Mouse (Mus musculus): ENCODE data around the gene Slc22a4. TPM values are rescaled to one million over a fixed set of nuclear protein-coding genes. Genes with fewer than 3 reads are reported as not detected.
A peak's percentile ranks its signal among the peaks of the same experiment; 100 is the strongest.

The Slc22a4 gene
- 3.4 and 4.5 TPM in 2 replicates for polyA plus RNA-seq (2016; fragmentation: Nextera tagmentation; extraction: Ambion mirVana)

- WGBS = 2% methylated on average over 61 of the region's 61 CpGs
- peaks cover 51% of the 10 kb centered on the region for H3K27me3 ChIP-seq (ENCODE audit: insufficient read depth, poor library complexity, severe bottlenecking)
Measured at GRCm38 (mm10) chr11:54028044-54028951, at the start of gene Slc22a4. Slc22a4 (minus strand) TSS chr11:54028090.

DNA sequence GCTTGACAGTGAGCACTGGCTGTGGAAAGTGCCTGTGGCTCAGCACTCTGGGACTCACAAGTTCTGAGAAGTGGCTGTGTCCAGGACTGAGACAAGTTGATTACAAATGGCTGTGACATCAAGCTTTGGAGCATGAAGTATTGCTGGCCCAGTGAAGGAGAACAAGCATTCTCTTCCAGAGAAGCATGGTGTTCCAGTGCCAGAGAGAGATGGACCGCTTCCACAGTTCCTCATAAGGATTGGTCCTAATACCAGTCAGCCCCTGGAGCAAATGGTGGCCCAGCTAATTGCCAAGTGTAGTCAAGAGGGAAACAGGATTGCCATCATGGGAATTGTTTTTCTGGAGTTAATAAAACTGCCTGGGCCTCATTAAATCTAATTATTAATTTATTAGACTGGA, 48.2 kb upstream of the Slc22a4 start:
- no peak overlapping the region for H3K4me3 ChIP-seq
- WGBS = 90% methylated on average over 1 of the region's 1 CpGs
- H3K27ac ChIP-seq = no peak overlapping the region
- H3K36me3 ChIP-seq = no peaks in the 10 kb centered on the region
- peaks cover 20% of the 10 kb centered on the region for H3K4me1 ChIP-seq
- peaks cover 24% of the 10 kb centered on the region for H3K27me3 ChIP-seq (ENCODE audit: insufficient read depth, poor library complexity, severe bottlenecking)
- no peaks in the 10 kb centered on the region for H3K9me3 ChIP-seq
- no peak for DNase-seq (ENCODE audit: low spot score)

More at GRCm38 (mm10) chr11:54028044-54028951, at the start of gene Slc22a4:
- peak; percentile 91 for DNase-seq (ENCODE audit: low spot score)
- Histone ChIP-seq H3K4me3 (peak within 1 kb of the TSS; percentile 72), H3K9me3 (no peaks in the 10 kb centered on the region), H3K27ac (peak within 1 kb of the TSS; percentile 85), H3K4me1 (peaks cover 19% of the 10 kb centered on the region), H3K36me3 (no peaks in the 10 kb centered on the region)

DNA sequence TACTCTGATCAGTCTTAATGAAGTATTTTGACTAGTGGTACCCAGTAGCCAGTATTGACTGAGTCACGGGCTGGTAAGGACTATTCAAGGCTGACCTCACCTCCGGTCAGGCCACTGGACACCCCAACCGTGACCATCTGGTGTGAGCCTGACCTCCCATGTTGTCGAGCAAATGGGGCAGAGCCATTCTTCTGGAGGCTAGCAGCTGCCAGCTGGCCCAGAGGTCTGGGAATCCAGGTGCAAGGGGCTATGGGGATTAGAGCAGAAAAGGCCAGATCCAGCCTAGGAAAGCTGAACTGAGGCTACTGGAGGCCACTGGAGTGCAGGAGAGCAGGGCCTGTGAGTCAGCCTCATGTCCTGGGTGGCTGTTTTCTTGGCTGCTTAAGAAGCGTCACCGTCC, 47.5 kb upstream of the Slc22a4 start:
- Histone ChIP-seq H3K9me3 (no peaks in the 10 kb centered on the region), H3K27ac (no peak overlapping the region), H3K27me3 (ENCODE audit: insufficient read depth, poor library complexity, severe bottlenecking) (peaks cover 32% of the 10 kb centered on the region), H3K4me3 (no peak overlapping the region), H3K4me1 (peaks cover 17% of the 10 kb centered on the region), H3K36me3 (no peaks in the 10 kb centered on the region)
- DNase-seq (ENCODE audit: low spot score) = no peak
- WGBS = 75% methylated on average over 6 of the region's 6 CpGs

DNA sequence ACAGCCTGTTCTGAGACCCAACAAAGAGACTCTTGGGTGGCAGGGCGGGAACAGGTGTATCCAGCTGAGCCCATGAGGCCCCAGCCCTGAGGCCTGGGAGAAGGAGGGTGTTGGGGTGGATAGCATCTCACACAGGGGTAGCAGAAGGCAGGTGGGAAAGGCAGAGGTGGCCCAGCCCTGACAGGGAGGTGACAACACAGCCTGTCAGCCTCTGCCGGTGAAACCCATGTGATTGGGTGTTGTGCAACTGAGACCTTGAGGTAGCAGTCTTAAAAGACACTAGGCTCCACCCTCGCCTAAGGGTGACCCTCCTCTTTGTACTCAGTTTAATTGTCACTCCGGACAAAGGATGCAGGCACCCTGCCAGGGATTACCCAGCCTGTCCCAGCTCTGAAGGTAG, 45.4 kb upstream of the Slc22a4 start:
- no peaks in the 10 kb centered on the region for H3K9me3 ChIP-seq
- H3K4me3 ChIP-seq = no peak overlapping the region
- DNase-seq (ENCODE audit: low spot score) = no peak
- H3K27ac ChIP-seq = no peak overlapping the region
- H3K27me3 ChIP-seq (ENCODE audit: insufficient read depth, poor library complexity, severe bottlenecking) = peaks cover 51% of the 10 kb centered on the region
- 54% methylated on average over 4 of the region's 4 CpGs for WGBS
- H3K4me1 ChIP-seq = peaks cover 26% of the 10 kb centered on the region
- no peaks in the 10 kb centered on the region for H3K36me3 ChIP-seq

GRCm38 (mm10) chr11:54071726-54072445, 44.0 kb upstream of the Slc22a4 start:
- DNase-seq (ENCODE audit: low spot score) = no peak
- peaks cover 64% of the 10 kb centered on the region for H3K27me3 ChIP-seq (ENCODE audit: insufficient read depth, poor library complexity, severe bottlenecking)

GRCm38 (mm10) chr11:54068520-54069371, 40.9 kb upstream of the Slc22a4 start, which contains the start of gene Pdlim4:
Pdlim4 (minus strand) TSS chr11:54069014.
- peaks cover 56% of the 10 kb centered on the region for H3K4me1 ChIP-seq
- peaks cover 60% of the 10 kb centered on the region for H3K27me3 ChIP-seq (ENCODE audit: insufficient read depth, poor library complexity, severe bottlenecking)
- WGBS = 1% methylated on average over 61 of the region's 61 CpGs
- peak within 1 kb of the TSS; percentile 69 for H3K4me3 ChIP-seq
- no peak for DNase-seq (ENCODE audit: low spot score)
- no peaks in the 10 kb centered on the region for H3K9me3 ChIP-seq
- H3K27ac ChIP-seq = peak within 1 kb of the TSS; percentile 79
- no peaks in the 10 kb centered on the region for H3K36me3 ChIP-seq

More at GRCm38 (mm10) chr11:54071726-54072445, 44.0 kb upstream of the Slc22a4 start:
- no peaks in the 10 kb centered on the region for H3K9me3 ChIP-seq
- no peak overlapping the region for H3K27ac ChIP-seq
- 79% methylated on average over 5 of the region's 5 CpGs for WGBS
- no peak overlapping the region for H3K4me3 ChIP-seq
- no peaks in the 10 kb centered on the region for H3K36me3 ChIP-seq
- peaks cover 40% of the 10 kb centered on the region for H3K4me1 ChIP-seq

DNA sequence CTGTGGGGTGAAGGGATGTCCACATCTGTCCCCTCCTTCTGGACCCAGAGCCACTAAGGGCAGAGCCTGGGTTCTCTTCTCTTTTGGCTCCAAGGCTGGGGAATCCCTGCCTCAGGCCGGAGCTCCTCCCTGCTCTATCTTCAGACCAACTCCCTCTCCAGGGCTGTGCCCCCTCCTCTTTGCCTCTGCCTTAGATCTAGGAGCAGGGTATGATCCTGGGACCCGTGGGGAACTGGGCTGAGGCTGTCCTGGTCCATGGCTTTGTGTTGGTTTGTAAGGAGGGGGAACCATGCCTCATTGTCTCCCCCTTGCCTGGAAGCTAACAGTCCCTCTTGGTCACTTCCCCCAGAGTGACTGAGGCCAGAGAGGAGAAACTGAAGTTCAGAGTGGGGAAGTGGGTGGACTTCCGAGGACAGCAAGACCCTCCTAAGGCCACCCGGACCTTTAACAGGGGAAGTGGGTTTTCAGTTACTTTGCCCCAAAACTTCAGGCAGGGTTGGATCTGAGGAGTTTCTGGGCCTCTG, 40.2 kb upstream of the Slc22a4 start:
- DNase-seq (ENCODE audit: low spot score) = no peak
- peaks cover 66% of the 10 kb centered on the region for H3K27me3 ChIP-seq (ENCODE audit: insufficient read depth, poor library complexity, severe bottlenecking)

DNA sequence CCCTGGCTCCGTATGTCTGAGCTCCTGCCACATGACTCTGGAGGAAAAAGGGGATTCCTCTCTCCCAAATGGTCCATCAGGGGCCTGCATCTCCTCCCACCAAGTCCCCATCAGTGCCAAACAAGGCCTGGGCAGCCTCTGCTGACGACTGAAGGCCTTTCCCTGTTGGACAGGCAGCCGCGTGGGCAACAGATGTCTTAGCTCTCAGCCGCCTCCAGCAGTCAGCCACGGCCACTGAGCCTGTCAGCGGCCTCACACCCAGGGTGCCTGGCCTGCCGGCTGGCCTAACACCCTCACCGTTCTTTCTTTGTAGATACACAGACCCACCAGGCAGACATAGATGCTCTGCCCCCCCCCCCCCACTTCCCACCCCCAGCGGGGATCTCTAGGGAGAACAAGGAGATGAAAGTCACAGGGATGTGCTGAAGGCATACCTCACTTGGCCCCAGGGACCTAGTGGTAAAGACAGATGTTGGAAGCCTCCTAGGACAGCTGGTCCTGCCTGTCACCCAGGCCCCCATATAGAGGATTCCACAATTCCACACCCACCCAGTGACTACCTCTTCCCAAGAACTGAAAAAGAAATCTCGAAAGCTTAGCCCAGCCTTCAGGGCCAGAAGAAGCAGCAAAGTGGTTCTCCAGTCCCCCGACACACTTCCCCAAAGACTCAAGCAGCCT, 39.6 kb upstream of the Slc22a4 start:
- peak overlapping the region; percentile 69; the same call in 1 of the 2 replicates for H3K4me3 ChIP-seq
- H3K4me1 ChIP-seq = peaks cover 48% of the 10 kb centered on the region
- peak overlapping the region; percentile 9 for H3K27ac ChIP-seq
- DNase-seq (ENCODE audit: low spot score) = peak; percentile 91
- 17% methylated on average over 12 of the region's 12 CpGs for WGBS
- H3K9me3 ChIP-seq = no peaks in the 10 kb centered on the region
- H3K36me3 ChIP-seq = no peaks in the 10 kb centered on the region
- H3K27me3 ChIP-seq (ENCODE audit: insufficient read depth, poor library complexity, severe bottlenecking) = peaks cover 66% of the 10 kb centered on the region

More for the DNA sequence above, 40.2 kb upstream of the Slc22a4 start:
- Histone ChIP-seq H3K4me1 (peaks cover 52% of the 10 kb centered on the region), H3K27ac (peak overlapping the region; percentile 79), H3K4me3 (peak overlapping the region; percentile 69), H3K36me3 (no peaks in the 10 kb centered on the region), H3K9me3 (no peaks in the 10 kb centered on the region)
- WGBS = 23% methylated on average over 4 of the region's 4 CpGs

GRCm38 (mm10) chr11:54066400-54066799, 38.5 kb upstream of the Slc22a4 start:
- no peak for DNase-seq (ENCODE audit: low spot score)
- Histone ChIP-seq H3K27ac (no peak overlapping the region), H3K27me3 (ENCODE audit: insufficient read depth, poor library complexity, severe bottlenecking) (peaks cover 62% of the 10 kb centered on the region), H3K4me3 (no peak overlapping the region), H3K4me1 (peaks cover 49% of the 10 kb centered on the region), H3K36me3 (no peaks in the 10 kb centered on the region), H3K9me3 (no peaks in the 10 kb centered on the region)
- 63% methylated on average over 5 of the region's 5 CpGs for WGBS

DNA sequence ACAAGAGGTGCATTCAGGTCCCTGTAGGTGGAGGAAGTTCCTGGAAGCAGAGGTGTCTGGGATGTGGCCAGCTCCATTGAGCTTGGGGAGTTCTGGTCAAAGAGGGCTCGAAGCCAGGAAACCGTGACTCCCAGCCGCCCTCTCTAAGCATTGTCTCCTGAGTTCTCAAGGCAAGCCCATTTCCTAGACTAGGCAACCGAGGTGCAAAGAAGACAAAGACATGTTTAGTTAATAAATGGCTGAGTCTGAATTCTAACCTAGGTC, 38.0 kb upstream of the Slc22a4 start:
- Histone ChIP-seq H3K4me3 (no peak overlapping the region), H3K4me1 (peaks cover 50% of the 10 kb centered on the region), H3K27me3 (ENCODE audit: insufficient read depth, poor library complexity, severe bottlenecking) (peaks cover 61% of the 10 kb centered on the region), H3K9me3 (no peaks in the 10 kb centered on the region), H3K27ac (no peak overlapping the region), H3K36me3 (no peaks in the 10 kb centered on the region)
- no peak for DNase-seq (ENCODE audit: low spot score)
- WGBS = 89% methylated on average over 4 of the region's 4 CpGs

GRCm38 (mm10) chr11:54065106-54065914, 37.4 kb upstream of the Slc22a4 start:
- Histone ChIP-seq H3K4me3 (no peak overlapping the region), H3K4me1 (peaks cover 53% of the 10 kb centered on the region), H3K27ac (no peak overlapping the region), H3K36me3 (no peaks in the 10 kb centered on the region), H3K9me3 (no peaks in the 10 kb centered on the region), H3K27me3 (ENCODE audit: insufficient read depth, poor library complexity, severe bottlenecking) (peaks cover 59% of the 10 kb centered on the region)
- no peak for DNase-seq (ENCODE audit: low spot score)
- WGBS = 68% methylated on average over 12 of the region's 12 CpGs
